ENCODE assay signal across 9 mouse cellular contexts in the genomic region with DNA sequence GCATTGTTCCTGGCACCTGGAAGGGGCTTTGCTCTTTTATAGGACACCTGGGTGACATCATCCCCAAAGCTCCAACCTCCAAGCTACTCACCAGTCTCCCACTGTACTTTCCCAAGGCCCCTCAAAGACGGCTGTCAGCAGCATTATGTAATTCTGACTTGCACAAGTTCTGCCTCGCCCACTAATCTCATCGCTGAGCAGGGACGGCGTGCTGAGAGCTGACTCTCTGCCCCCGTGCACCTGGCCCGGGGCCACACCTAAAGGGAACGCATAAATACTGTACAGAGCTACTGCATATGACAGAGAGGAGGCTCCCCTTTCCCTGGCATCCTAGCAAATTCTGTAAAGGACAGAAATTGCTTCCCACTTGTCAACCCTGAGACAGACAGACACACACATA. TPM values are rescaled to one million over a fixed set of nuclear protein-coding genes. Genes with fewer than 3 reads are reported as not detected.
DNase-seq lines count a peak whose midpoint lies in the region; TF ChIP-seq lines count a peak whose summit lies in the region.
"Had no signal": no experiment of that assay in that cellular context is flagged by ENCODE, and none has a peak within 500 bp of the region (broad histone marks: within the 10 kb centered on the region; RNA-seq: fewer than 3 reads in every experiment).

No protein-coding gene starts in this region.

- peak in 1 of 2 experiments; percentile 34 for DNase-seq in layer of hippocampus, adult 2 months (ENCODE audit: low spot score in 2 of 2)
- DNase-seq in layer of hippocampus, postnatal 10 days (ENCODE audit: low spot score in 2 of 2): no peak
- peak; percentile 64 for DNase-seq in cerebellum, adult 9-10 months
- peak; percentile 75 to 76 for DNase-seq in frontal cortex, postnatal 36 days (ENCODE audit: low spot score in 2 of 2)
- DNase-seq in right cerebral cortex, postnatal 10 days (ENCODE audit: low spot score in 2 of 2): peak; percentile 43 to 48
- DNase-seq in forebrain, embryonic 10.5 days (ENCODE audit: extremely low spot score, low spot score): no peak
- no peak for DNase-seq in spleen, adult 18-20 months
- DNase-seq: liver, embryonic 13.5 days had no signal

- H3K36me3 ChIP-seq in forebrain, embryonic 10.5 days (replicated peaks): no peaks in the 10 kb centered on the region
- H3K36me3 ChIP-seq: liver, embryonic 13.5 days had no signal

- peaks cover 34% of the 10 kb centered on the region for H3K4me1 ChIP-seq in forebrain, embryonic 10.5 days

- peak overlapping the region; percentile 11; the same call in 1 of the 2 replicates for H3K4me3 ChIP-seq in layer of hippocampus, adult 2 months
- no peak overlapping the region for H3K4me3 ChIP-seq in forebrain, embryonic 10.5 days
- H3K4me3 ChIP-seq: liver, embryonic 13.5 days had no signal

- peak overlapping the region; percentile 78 for H3K27ac ChIP-seq in layer of hippocampus, adult 2 months
- H3K27ac ChIP-seq in forebrain, embryonic 10.5 days: no peak overlapping the region
- H3K27ac ChIP-seq: liver, embryonic 13.5 days had no signal

- H3K9me3 ChIP-seq in forebrain, embryonic 10.5 days: no peaks in the 10 kb centered on the region
- H3K9me3 ChIP-seq: liver, embryonic 13.5 days had no signal

- peaks cover 22% of the 10 kb centered on the region for H3K27me3 ChIP-seq in forebrain, embryonic 10.5 days (ENCODE audit: poor library complexity, severe bottlenecking)
- H3K27me3 ChIP-seq: Patski had no signal

- WGBS in forebrain, embryonic 10.5 days: 90% methylated on average over 8 of the region's 8 CpGs

- no peak for TF ChIP-seq CTCF in layer of hippocampus, adult 2 months (conservative IDR thresholded peaks at IDR 0.05)

RNA-seq across cellular contexts. Expression of gene Chst15, which starts 4.6 kb away (rescaled TPM):
- 10 to 100 TPM; 50.7 to 53.3 TPM for total RNA-seq in layer of hippocampus, adult 2 months (2021)
- total RNA-seq in layer of hippocampus, postnatal 10 days (2021): 10 to 100 TPM; 33.0 to 34.1 TPM
- 9.2 and 9.7 TPM in 2 replicates for polyA plus RNA-seq in forebrain, embryonic 10.5 days (2016; fragmentation: Nextera tagmentation; extraction: Ambion mirVana)

Comparison
In these comparisons a context has a peak if more than half of its experiments do, and no peak if none do; other contexts are left out.
1. DNase-seq: peak in cerebellum, adult 9-10 months (single experiment), frontal cortex, postnatal 36 days (2 of 2) and right cerebral cortex, postnatal 10 days (2 of 2); none in layer of hippocampus, postnatal 10 days (0 of 2), forebrain, embryonic 10.5 days (single experiment) and spleen, adult 18-20 months (0 of 2).